Mouse (Mus musculus): ENCODE data around the gene Hlx.

- TF ChIP-seq CTCF (IDR thresholded peaks at IDR 0.05; ENCODE audit: low read depth) = no peak
- TF ChIP-seq EP300 (IDR thresholded peaks at IDR 0.05; ENCODE audit: low read depth) = no peak
These were observed 17.8 kb upstream of the Hlx start for GRCm38 (mm10) chr1:184750114-184750664.
